Mouse (Mus musculus) c-Kit-positive CD71-positive TER-119-negative erythroid progenitor cells, embryonic 14.5 days (primary cell): ENCODE data around the gene Mfap5.
"Not testable (repeated sequence)": the region's sequence is repeated elsewhere in the genome, so short reads cannot be mapped to it uniquely, and the experiment has no call there.

Source experiments
- DNase-seq: peaks from one replicate; pipeline ENCODE4 v3.0.0-alpha.2; 2013; ENCODE audit warnings: low read depth

The Mfap5 gene

GRCm38 (mm10) chr6:122560427-122560826, 54.8 kb downstream of the Mfap5 start:
- DNase-seq: peak; percentile 80

DNA sequence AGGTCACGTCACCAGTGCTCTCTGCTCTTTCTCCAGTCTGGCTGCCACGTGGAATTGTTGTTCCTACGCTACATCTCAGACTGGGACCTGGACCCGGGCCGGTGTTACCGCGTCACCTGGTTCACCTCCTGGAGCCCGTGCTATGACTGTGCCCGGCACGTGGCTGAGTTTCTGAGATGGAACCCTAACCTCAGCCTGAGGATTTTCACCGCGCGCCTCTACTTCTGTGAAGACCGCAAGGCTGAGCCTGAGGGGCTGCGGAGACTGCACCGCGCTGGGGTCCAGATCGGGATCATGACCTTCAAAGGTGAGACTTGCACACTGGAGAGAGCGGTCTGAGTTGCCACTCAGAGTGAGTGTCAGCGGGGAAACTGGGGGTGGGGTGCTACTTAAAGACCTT, 55.4 kb downstream of the Mfap5 start:
- no peak for DNase-seq

- DNase-seq: peak; percentile 53
Observed at GRCm38 (mm10) chr6:122562463-122562862, 56.8 kb downstream of the Mfap5 start.

DNA sequence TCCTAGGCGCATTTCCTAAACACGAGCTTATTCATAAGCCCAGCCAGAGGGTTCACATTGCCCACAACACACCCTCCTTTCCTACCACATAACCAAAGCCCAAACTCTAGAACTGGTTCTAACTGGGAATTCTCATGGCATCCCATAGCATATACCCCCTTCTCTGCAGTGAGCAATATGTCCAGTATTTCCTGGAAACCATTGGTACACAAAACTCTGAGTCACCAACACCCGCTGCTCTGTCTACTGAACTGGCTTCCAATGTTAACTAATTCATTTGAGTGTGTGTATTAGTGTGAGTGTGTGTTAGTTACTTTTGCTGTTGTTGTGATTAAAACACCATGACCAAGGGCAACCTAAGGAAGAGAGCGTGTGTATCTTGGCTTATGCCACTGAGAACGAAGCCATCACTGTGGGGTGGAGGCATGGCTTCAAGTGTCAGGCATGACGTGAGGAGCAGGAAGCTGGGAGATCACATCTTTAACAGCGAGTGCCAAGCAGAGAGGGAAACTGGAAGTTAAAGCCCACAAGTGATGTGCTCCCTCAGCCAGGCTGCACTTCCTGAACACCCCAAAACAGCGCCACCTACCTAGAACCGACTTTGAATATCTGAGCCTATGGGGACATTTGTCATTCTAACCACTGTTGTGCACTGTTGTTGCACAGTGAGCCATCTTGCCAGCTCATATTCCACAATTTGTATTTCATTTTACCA, 59.6 kb downstream of the Mfap5 start:
- DNase-seq: no peak

DNA sequence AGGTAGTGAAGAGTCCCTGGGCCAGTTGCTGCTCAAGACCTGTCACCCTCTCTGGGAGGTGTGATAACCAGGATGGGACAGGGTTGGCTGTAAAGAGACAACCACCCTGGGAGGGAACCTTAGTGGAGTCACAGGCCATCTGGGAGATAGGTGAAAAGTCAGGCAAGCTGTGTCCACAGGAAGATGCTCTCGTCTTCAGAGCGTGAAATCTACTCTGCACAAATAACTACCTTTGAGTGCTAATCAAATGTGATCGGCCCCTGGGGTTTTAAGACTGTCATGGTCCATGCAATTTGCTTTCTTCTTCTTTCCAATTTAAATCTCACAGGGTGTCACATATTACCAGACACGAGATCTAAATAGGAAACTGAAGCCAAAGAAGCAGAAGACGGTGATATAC, 63.5 kb downstream of the Mfap5 start:
- DNase-seq: no peak

DNA sequence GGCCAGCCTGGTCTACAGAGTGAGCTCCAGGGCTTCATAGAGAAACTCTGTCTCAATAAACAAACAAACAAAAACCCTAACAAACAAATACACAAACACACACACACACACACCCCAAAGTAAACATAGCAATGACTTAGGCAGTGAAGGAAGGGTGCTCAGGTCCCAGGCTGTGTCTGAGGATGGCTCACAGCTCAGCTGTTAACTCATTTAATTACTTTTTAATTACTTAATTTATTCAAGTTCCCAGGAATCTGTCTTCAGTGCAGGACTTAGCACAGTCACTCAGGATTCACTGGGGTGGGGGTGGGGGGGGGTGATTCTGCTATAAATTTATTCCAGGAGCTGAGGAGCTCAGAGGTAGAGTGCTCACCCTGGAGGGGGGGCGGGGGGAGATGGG, 64.1 kb downstream of the Mfap5 start:
- no peak for DNase-seq

DNA sequence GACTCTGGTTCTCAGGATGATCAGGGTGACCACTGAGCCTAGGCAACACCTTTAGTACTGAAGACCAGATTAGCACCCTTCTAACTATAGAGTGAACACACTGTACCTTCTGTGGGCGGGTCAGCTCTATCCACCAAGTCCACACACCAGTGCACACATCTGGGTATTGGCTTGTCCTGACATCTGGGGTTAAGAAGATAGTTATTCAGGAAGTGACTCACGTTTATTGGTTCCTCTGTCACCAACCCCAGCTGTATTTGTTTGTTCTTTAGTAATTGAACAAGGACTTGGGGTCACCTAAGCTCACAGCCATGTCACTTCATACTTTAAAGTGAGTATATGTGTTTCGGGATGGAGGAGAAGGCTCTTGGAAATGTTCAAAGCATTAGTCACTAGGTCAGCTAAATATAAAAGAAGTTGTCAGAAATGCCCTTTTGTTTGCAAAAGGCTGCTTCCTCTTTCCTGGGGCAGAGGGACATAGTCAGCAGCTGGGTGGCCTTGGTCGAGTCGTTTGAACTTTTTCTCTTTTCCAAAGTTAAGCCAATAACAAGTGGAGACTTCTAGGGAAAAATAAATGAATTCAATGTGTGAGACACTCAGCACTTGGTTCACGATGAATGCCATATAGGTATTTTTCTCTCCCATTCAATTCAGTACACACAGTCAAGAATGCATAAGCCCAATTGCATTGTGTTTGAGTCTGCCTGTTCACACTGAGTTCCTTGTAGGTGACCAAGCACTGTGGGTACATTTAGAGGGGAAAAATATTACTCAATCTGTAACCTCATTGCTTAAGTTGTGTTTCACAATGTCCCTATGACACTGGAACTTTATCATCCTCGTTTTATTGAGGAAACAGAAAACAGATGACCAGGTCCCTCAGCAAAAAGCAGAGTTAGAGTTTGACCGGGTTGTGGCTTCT, 65.3 kb downstream of the Mfap5 start:
- peak; percentile 23 for DNase-seq

GRCm38 (mm10) chr6:122571617-122571959, 65.9 kb downstream of the Mfap5 start:
- DNase-seq: no peak

GRCm38 (mm10) chr6:122575037-122575436, 69.4 kb downstream of the Mfap5 start:
- DNase-seq: not testable (repeated sequence)

DNA sequence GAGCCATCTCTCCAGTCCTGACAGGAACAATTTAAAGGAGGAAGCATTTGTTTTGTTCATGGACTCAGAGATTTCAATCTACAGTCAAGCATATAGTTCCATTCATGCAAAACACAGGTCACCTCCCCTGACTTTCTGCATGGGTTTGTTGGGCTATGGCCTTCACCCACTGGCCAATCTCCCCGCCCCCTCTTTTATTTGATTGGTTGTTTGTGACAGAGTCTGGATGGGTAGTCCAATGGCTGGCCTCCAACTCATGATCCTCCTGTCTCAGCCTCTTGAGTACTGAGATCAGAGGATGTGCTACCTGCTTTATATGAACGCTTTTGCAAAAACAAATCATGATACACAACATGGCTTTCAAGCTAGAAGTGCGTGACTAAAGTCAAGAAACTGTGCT, 71.4 kb downstream of the Mfap5 start:
- DNase-seq: no peak
